Mouse (Mus musculus) right cerebral cortex, adult 18-20 months (tissue): ENCODE measurements at regions not wholly inside any gene's neighbourhood (a gene's known extent, or its start where the extent isn't known, plus 50 kb on each side); places are given as distances from the start of the nearest gene placed in this dataset.
A peak's percentile ranks its signal among the peaks of the same experiment; 100 is the strongest.
"Not testable (repeated sequence)": the region's sequence is repeated elsewhere in the genome, so short reads cannot be mapped to it uniquely, and the experiment has no call there.

Experiments used
- DNase-seq: peaks from one replicate; pipeline ENCODE4 v3.0.0; 2022; ENCODE audit warnings: mixed read lengths

GRCm38 (mm10) chr2:108764703-108765102 is 515.8 kb upstream of the Kif18a start:
- DNase-seq = peak; percentile 20

GRCm38 (mm10) chr2:108766461-108766860 is 514.1 kb upstream of the Kif18a start:
- DNase-seq = no peak

GRCm38 (mm10) chr2:108770383-108770782 is 510.2 kb upstream of the Kif18a start:
- DNase-seq = no peak

- DNase-seq = no peak
Observed at GRCm38 (mm10) chr2:108783457-108783856, 497.1 kb upstream of the Kif18a start.

GRCm38 (mm10) chr2:108785161-108785957 is 495.2 kb upstream of the Kif18a start:
- DNase-seq = peak; percentile 44

- DNase-seq = peak; percentile 51
Observed at GRCm38 (mm10) chr2:108789166-108789565, 491.4 kb upstream of the Kif18a start.

GRCm38 (mm10) chr2:108795145-108795544 is 485.4 kb upstream of the Kif18a start:
- no peak for DNase-seq

- no peak for DNase-seq
Observed at GRCm38 (mm10) chr2:108796816-108797581, 483.5 kb upstream of the Kif18a start.

- DNase-seq = peak; percentile 46
Observed at GRCm38 (mm10) chr2:108812367-108812766, 468.2 kb upstream of the Kif18a start.

GRCm38 (mm10) chr2:108813040-108813566 is 467.4 kb upstream of the Kif18a start:
- DNase-seq = peak; percentile 36

- DNase-seq = no peak
Observed at GRCm38 (mm10) chr2:108816579-108816978, 464.0 kb upstream of the Kif18a start.

- no peak for DNase-seq
Observed at GRCm38 (mm10) chr2:108824025-108824424, 456.5 kb upstream of the Kif18a start.

GRCm38 (mm10) chr2:108825981-108826380 is 454.6 kb upstream of the Kif18a start:
- peak; percentile 59 for DNase-seq

GRCm38 (mm10) chr2:108827106-108827838 is 453.3 kb upstream of the Kif18a start:
- peak; percentile 7 for DNase-seq

GRCm38 (mm10) chr2:108827974-108828700 is 452.4 kb upstream of the Kif18a start:
- no peak for DNase-seq

- not testable (repeated sequence) for DNase-seq
Observed at GRCm38 (mm10) chr2:108843855-108844254, 436.7 kb upstream of the Kif18a start.

- peak; percentile 10 for DNase-seq
Observed at GRCm38 (mm10) chr2:108848051-108848450, 432.5 kb upstream of the Kif18a start.

GRCm38 (mm10) chr2:108854399-108854798 is 426.1 kb upstream of the Kif18a start:
- no peak for DNase-seq

- DNase-seq = no peak
Observed at GRCm38 (mm10) chr2:108877141-108877540, 403.4 kb upstream of the Kif18a start.

- no peak for DNase-seq
Observed at GRCm38 (mm10) chr2:108877676-108878075, 402.9 kb upstream of the Kif18a start.

- no peak for DNase-seq
Observed at GRCm38 (mm10) chr2:108904121-108904733, 376.3 kb upstream of the Kif18a start.

GRCm38 (mm10) chr2:108913555-108913954 is 367.0 kb upstream of the Kif18a start:
- DNase-seq = no peak
